8 mouse cellular contexts compared by ENCODE assay signal in the genomic region with DNA sequence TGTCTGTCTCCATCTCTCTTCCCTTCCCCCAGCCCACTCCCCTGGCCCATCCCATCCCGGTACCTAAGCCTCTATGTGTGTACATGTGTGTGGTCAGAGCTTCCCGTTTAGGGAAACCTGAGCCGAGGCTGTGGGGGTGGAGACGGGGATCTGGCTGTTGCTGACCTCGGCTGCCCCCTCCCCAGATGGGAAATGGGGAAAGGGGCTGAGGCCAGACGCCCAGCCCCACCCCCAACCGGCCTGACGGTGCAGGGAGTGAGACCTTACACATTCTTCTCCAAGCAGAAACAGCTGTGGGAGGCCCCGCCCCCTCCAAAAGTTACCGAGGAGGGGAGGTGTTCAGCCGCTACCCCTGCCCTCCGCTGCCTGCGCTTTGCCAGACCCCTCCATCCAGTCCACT. TPM values are rescaled to one million over a fixed set of nuclear protein-coding genes. Genes with fewer than 3 reads are reported as not detected.
DNase-seq lines count a peak whose midpoint lies in the region; ATAC-seq lines count a peak whose summit lies in the region.

No protein-coding gene starts in this region.

- H3K27ac ChIP-seq in hindbrain, embryonic 10.5 days: peak overlapping the region; percentile 93
- H3K27ac ChIP-seq in liver, embryonic 16.5 days (ENCODE audit: low read length): no peak overlapping the region
- peak overlapping the region; percentile 83 for H3K27ac ChIP-seq in stomach, embryonic 16.5 days (ENCODE audit: low read length)

- no peak for ATAC-seq in liver, embryonic 16.5 days (ENCODE audit: low read depth)
- no peak for ATAC-seq in stomach, embryonic 16.5 days (ENCODE audit: insufficient read depth, low FRiP score)

- peaks cover 27% of the 10 kb centered on the region for H3K36me3 ChIP-seq in hindbrain, embryonic 10.5 days
- no peaks in the 10 kb centered on the region for H3K36me3 ChIP-seq in liver, embryonic 16.5 days (ENCODE audit: control insufficient read depth, insufficient read depth)
- H3K36me3 ChIP-seq in stomach, embryonic 16.5 days (ENCODE audit: control insufficient read depth, insufficient read depth, low read length): no peaks in the 10 kb centered on the region

- DNase-seq in left cerebral cortex, postnatal 4 days: peak; percentile 32
- DNase-seq in left cerebral cortex, postnatal 14 days (ENCODE audit: low spot score in 2 of 2): no peak
- DNase-seq in embryo, embryonic 11 days: peak; percentile 94
- peak; percentile 91 for DNase-seq in hindbrain, embryonic 10.5 days (ENCODE audit: low spot score)
- DNase-seq in layer of hippocampus, adult 18-20 months (ENCODE audit: low spot score in 2 of 2): no peak
- DNase-seq in ovary, postnatal 14 days (ENCODE audit: low spot score): no peak

- intact Hi-C loops in left cerebral cortex, postnatal 4 days (cut with DNase I): no loop called here
- intact Hi-C loops in left cerebral cortex, postnatal 14 days (cut with DNase I): loop anchor here (2.0 kb wide), 1 partner anchor 46 kb away; no protein-coding TSS in a partner anchor

- peak overlapping the region; percentile 2; the same call in 1 of the 2 replicates for H3K4me2 ChIP-seq in liver, embryonic 16.5 days (ENCODE audit: low read depth, low read length)
- peak overlapping the region; percentile 60 for H3K4me2 ChIP-seq in stomach, embryonic 16.5 days (ENCODE audit: low read depth, low read length)

- no peaks in the 10 kb centered on the region for H3K27me3 ChIP-seq in hindbrain, embryonic 10.5 days (ENCODE audit: insufficient read depth, poor library complexity, severe bottlenecking)
- peaks cover 17% of the 10 kb centered on the region for H3K27me3 ChIP-seq in liver, embryonic 16.5 days (ENCODE audit: control insufficient read depth, insufficient read depth, low read depth, low read length)
- H3K27me3 ChIP-seq in stomach, embryonic 16.5 days (ENCODE audit: control insufficient read depth, insufficient read depth, low read length): no peaks in the 10 kb centered on the region

- no peaks in the 10 kb centered on the region for H3K9me3 ChIP-seq in hindbrain, embryonic 10.5 days
- no peaks in the 10 kb centered on the region for H3K9me3 ChIP-seq in liver, embryonic 16.5 days (replicated peaks; ENCODE audit: control insufficient read depth, low read length)
- H3K9me3 ChIP-seq in stomach, embryonic 16.5 days (replicated peaks; ENCODE audit: control insufficient read depth, low read length): no peaks in the 10 kb centered on the region

- WGBS in hindbrain, embryonic 10.5 days: 1% methylated on average over 13 of the region's 13 CpGs
- 17% methylated on average over 13 of the region's 13 CpGs for WGBS in liver, embryonic 16.5 days (ENCODE audit: insufficient replicate concordance)
- WGBS in stomach, embryonic 16.5 days: 10% methylated on average over 12 of the region's 13 CpGs

- no peak overlapping the region for H3K9ac ChIP-seq in liver, embryonic 16.5 days (ENCODE audit: low read depth, low read length)
- H3K9ac ChIP-seq in stomach, embryonic 16.5 days (ENCODE audit: low read length): peak overlapping the region; percentile 89

- H3K4me3 ChIP-seq in hindbrain, embryonic 10.5 days: peak overlapping the region; percentile 82
- H3K4me3 ChIP-seq in liver, embryonic 16.5 days (ENCODE audit: low read depth, low read length): no peak overlapping the region
- H3K4me3 ChIP-seq in stomach, embryonic 16.5 days (replicated peaks; ENCODE audit: low read length): peak overlapping the region; percentile 55

- peaks cover 64% of the 10 kb centered on the region for H3K4me1 ChIP-seq in hindbrain, embryonic 10.5 days (replicated peaks)
- H3K4me1 ChIP-seq in liver, embryonic 16.5 days (ENCODE audit: control insufficient read depth, low read depth, low read length): peaks cover 15% of the 10 kb centered on the region
- peaks cover 29% of the 10 kb centered on the region for H3K4me1 ChIP-seq in stomach, embryonic 16.5 days (ENCODE audit: control insufficient read depth, insufficient read depth, low read length)

RNA-seq across cellular contexts. Expression of gene Dact3, which starts 1.5 kb away (rescaled TPM):
- total RNA-seq in left cerebral cortex, postnatal 4 days (2021): 10 to 100 TPM; 57.6 to 61.8 TPM
- total RNA-seq in left cerebral cortex, postnatal 14 days (2021): 100 to 1,000 TPM; 130 to 141 TPM
- 3.2 and 4.9 TPM in 2 replicates for polyA plus RNA-seq in hindbrain, embryonic 10.5 days (2016; fragmentation: Nextera tagmentation; extraction: Ambion mirVana)
- 0.05 and 0.12 TPM in 2 replicates for polyA plus RNA-seq in liver, embryonic 16.5 days (2015; fragmentation: Nextera tagmentation; extraction: Ambion mirVana)
- polyA plus RNA-seq in stomach, embryonic 16.5 days (2015; fragmentation: Nextera tagmentation; extraction: Ambion mirVana): 2.3 TPM in 2 replicates
- total RNA-seq in layer of hippocampus, adult 18-20 months (2021): 100 to 1,000 TPM; 173 to 175 TPM

RNA-seq across cellular contexts. Expression of gene Gng8, which starts 15.0 kb away (rescaled TPM):
- total RNA-seq in left cerebral cortex, postnatal 4 days (2021): 1 to 10 TPM; 1.2 to 1.7 TPM
- 1 to 10 TPM; 1.2 to 1.5 TPM for total RNA-seq in left cerebral cortex, postnatal 14 days (2021)
- 7.1 and 9.0 TPM in 2 replicates for polyA plus RNA-seq in hindbrain, embryonic 10.5 days (2016; fragmentation: Nextera tagmentation; extraction: Ambion mirVana)
- 0.17 TPM in 1 of 2 replicates, not detected in the other for polyA plus RNA-seq in liver, embryonic 16.5 days (2015; fragmentation: Nextera tagmentation; extraction: Ambion mirVana)
- polyA plus RNA-seq in stomach, embryonic 16.5 days (2015; fragmentation: Nextera tagmentation; extraction: Ambion mirVana): 9.7 and 12.0 TPM in 2 replicates
- total RNA-seq in layer of hippocampus, adult 18-20 months (2021): 1 to 10 TPM; 2.6 to 2.8 TPM

RNA-seq across cellular contexts. Expression of gene Ptgir, which starts 29.7 kb away (rescaled TPM):
- not detected for total RNA-seq in left cerebral cortex, postnatal 4 days (2021)
- total RNA-seq in left cerebral cortex, postnatal 14 days (2021): under 1 TPM in 1 of 2 experiments, not detected in 1; 0.11 TPM
- 0.77 and 1.5 TPM in 2 replicates for polyA plus RNA-seq in hindbrain, embryonic 10.5 days (2016; fragmentation: Nextera tagmentation; extraction: Ambion mirVana)
- polyA plus RNA-seq in liver, embryonic 16.5 days (2015; fragmentation: Nextera tagmentation; extraction: Ambion mirVana): 1.2 and 1.3 TPM in 2 replicates
- 3.0 and 3.2 TPM in 2 replicates for polyA plus RNA-seq in stomach, embryonic 16.5 days (2015; fragmentation: Nextera tagmentation; extraction: Ambion mirVana)
- under 1 TPM in 1 of 2 experiments, not detected in 1; 0.10 TPM for total RNA-seq in layer of hippocampus, adult 18-20 months (2021)

RNA-seq across cellular contexts. Expression of gene Prkd2, which starts 33.9 kb away (rescaled TPM):
- 1 to 10 TPM; 9.1 to 9.5 TPM for total RNA-seq in left cerebral cortex, postnatal 4 days (2021)
- total RNA-seq in left cerebral cortex, postnatal 14 days (2021): 1 to 10 TPM; 9.0 to 9.3 TPM
- 11.2 and 12.6 TPM in 2 replicates for polyA plus RNA-seq in hindbrain, embryonic 10.5 days (2016; fragmentation: Nextera tagmentation; extraction: Ambion mirVana)
- 2.8 and 3.6 TPM in 2 replicates for polyA plus RNA-seq in liver, embryonic 16.5 days (2015; fragmentation: Nextera tagmentation; extraction: Ambion mirVana)
- 11.1 and 11.8 TPM in 2 replicates for polyA plus RNA-seq in stomach, embryonic 16.5 days (2015; fragmentation: Nextera tagmentation; extraction: Ambion mirVana)
- 1 to 10 TPM; 4.7 to 6.1 TPM for total RNA-seq in layer of hippocampus, adult 18-20 months (2021)

RNA-seq across cellular contexts. Expression of gene Calm3, which starts 47.3 kb away (rescaled TPM):
- total RNA-seq in left cerebral cortex, postnatal 4 days (2021): 1,000 to 10,000 TPM; 1,235 to 1,345 TPM
- total RNA-seq in left cerebral cortex, postnatal 14 days (2021): 1,000 to 10,000 TPM; 2,088 to 2,136 TPM
- polyA plus RNA-seq in hindbrain, embryonic 10.5 days (2016; fragmentation: Nextera tagmentation; extraction: Ambion mirVana): 170 and 245 TPM in 2 replicates
- 81.6 and 86.6 TPM in 2 replicates for polyA plus RNA-seq in liver, embryonic 16.5 days (2015; fragmentation: Nextera tagmentation; extraction: Ambion mirVana)
- 120 and 126 TPM in 2 replicates for polyA plus RNA-seq in stomach, embryonic 16.5 days (2015; fragmentation: Nextera tagmentation; extraction: Ambion mirVana)
- 1,000 to 10,000 TPM; 2,132 to 2,161 TPM for total RNA-seq in layer of hippocampus, adult 18-20 months (2021)

Comparison
In these comparisons a context has a peak if more than half of its experiments do, and no peak if none do; other contexts are left out.
1. DNase-seq: peak in left cerebral cortex, postnatal 4 days (single experiment), embryo, embryonic 11 days (single experiment) and hindbrain, embryonic 10.5 days (single experiment); none in left cerebral cortex, postnatal 14 days (0 of 2), layer of hippocampus, adult 18-20 months (0 of 2) and ovary, postnatal 14 days (single experiment).